Mouse (Mus musculus): ENCODE results near the gene Lrrc8e. TPM values are rescaled to one million over a fixed set of nuclear protein-coding genes. Genes with fewer than 3 reads are reported as not detected.

Gene Lrrc8e
- polyA plus RNA-seq, 1 experiment from 2014 or later: 0.91 TPM

DNA sequence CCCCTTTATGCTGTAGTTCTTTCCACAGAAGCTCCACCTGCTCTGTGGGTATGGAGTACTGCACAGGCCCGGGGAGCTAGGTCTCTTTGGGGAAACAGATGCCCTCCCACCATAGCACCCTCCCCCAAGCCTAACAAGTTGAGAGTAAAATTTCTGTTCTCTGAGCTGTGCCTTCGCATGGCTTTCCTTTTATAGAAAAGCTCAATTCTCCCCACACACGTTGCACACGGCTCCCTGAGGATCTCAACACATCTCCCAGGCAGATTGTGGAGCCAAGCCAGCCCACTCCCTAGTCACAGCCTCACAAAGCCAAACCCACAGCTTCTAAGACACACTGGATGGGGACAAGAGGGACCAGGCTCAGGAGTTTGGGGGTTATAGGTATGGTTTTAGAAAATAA is 30.3 kb downstream of the Lrrc8e start:
- no peak for DNase-seq (ENCODE audit: low spot score)

- DNase-seq (ENCODE audit: low spot score): no peak
Measured at GRCm38 (mm10) chr8:4257350-4257749, 30.7 kb downstream of the Lrrc8e start.

DNA sequence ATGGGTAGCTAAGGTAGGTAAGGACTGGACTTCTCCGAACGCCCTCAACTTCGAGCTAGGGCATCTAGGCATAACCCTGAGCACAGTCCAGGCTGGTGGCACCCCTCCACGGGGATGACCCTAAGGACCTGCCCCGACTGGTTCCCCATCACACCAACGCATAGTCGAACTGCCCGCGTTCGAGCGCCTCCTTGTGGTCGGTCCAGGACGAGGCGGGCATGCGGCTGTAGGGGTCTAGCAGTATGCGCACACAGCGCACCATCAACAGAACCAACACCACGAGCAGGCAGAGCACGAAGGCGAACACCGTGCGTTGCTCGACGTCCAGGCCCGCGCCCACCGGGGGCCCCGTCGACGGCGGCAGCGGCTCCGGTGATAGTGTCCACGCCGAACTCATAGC is 31.6 kb downstream of the Lrrc8e start:
- DNase-seq (ENCODE audit: low spot score): peak; percentile 80

GRCm38 (mm10) chr8:4258678-4259077 is 32.1 kb downstream of the Lrrc8e start:
- no peak for DNase-seq (ENCODE audit: low spot score)

GRCm38 (mm10) chr8:4259125-4259804 is 32.6 kb downstream of the Lrrc8e start, which contains the start of gene Ctxn1:
Ctxn1 (minus strand) TSS chr8:4259274.
- peak; percentile 92 for DNase-seq (ENCODE audit: low spot score)

DNA sequence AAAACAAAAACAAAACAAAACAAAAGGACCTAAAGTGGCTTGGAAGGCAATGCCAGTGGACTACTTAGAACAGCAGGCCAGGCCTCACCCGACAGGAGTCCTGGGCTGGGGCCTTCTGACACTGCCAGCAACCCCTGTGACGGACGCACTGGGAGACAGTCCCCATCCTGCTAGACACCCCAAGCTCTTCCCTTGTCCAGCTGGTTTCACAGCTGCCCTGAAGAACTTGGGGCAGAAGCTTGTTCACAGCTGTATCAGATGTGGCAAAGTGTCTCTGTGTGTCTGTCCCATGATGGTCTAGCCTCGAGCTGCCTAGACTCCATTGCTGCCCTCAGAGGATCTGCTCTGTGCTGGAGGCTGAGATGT is 33.2 kb downstream of the Lrrc8e start:
- DNase-seq (ENCODE audit: low spot score): no peak

GRCm38 (mm10) chr8:4263105-4263791 is 36.6 kb downstream of the Lrrc8e start:
- no peak for DNase-seq (ENCODE audit: low spot score)

GRCm38 (mm10) chr8:4265160-4265914 is 38.7 kb downstream of the Lrrc8e start:
- no peak for DNase-seq (ENCODE audit: low spot score)

GRCm38 (mm10) chr8:4267627-4268026 is 41.0 kb downstream of the Lrrc8e start:
- DNase-seq (ENCODE audit: low spot score): peak; percentile 13

DNA sequence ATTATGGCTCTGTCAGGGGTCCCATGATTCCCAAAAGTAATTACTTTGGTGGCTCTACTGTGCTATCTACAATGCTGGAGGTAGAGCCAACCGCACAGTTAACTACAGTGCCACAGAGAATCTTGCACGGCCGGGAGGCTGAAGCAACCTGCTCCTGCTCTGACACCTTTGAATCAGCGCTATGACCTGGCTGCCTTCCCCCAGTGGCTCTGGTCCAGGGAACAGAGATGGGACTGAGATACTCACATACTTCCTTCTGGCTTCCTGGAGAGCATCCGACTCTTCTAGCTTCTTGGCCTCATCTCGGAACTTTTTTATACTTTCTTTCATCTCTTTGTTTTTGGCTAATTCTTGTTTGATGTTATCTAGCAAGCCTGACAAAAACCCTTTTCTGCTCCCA is 43.0 kb downstream of the Lrrc8e start:
- no peak for DNase-seq (ENCODE audit: low spot score)

- DNase-seq (ENCODE audit: low spot score): peak; percentile 93
Measured at GRCm38 (mm10) chr8:4275275-4276110, 48.9 kb downstream of the Lrrc8e start, which contains the start of gene Timm44. Timm44 (minus strand) TSS chr8:4275913.

DNA sequence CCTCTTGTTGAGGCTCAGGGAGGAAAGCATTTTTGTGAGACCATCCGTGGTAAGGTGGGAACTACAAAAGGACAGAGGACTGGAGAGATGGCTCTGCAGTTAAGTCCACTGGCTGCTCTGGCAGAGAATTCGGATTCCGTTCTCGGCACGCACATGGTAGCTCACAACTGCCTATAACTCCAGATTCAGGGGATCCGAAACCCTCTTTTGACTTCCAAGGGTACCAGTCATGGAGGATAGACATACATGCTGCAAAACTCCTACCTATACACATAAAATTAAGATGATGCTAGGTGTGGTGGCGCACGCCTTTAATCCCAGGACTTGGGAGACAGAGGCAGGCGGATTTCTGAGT is 49.5 kb downstream of the Lrrc8e start:
- DNase-seq (ENCODE audit: low spot score): no peak

Other genes with a start within 250 kb of the Lrrc8e start
- gene Cd209f, start 121.0 kb upstream of the Lrrc8e start, polyA plus RNA-seq (2015; fragmentation: Nextera tagmentation; extraction: Ambion mirVana): 0.45 and 0.83 TPM in 2 replicates
- gene Cd209g, start 92.7 kb upstream of the Lrrc8e start, polyA plus RNA-seq (2015; fragmentation: Nextera tagmentation; extraction: Ambion mirVana): 0.12 TPM in 1 of 2 replicates, not detected in the other
- 18.1 and 22.5 TPM in 2 replicates for gene Evi5l, start 60.3 kb upstream of the Lrrc8e start, polyA plus RNA-seq (2015; fragmentation: Nextera tagmentation; extraction: Ambion mirVana)
- gene Prr36, start 9.4 kb upstream of the Lrrc8e start, polyA plus RNA-seq (2015; fragmentation: Nextera tagmentation; extraction: Ambion mirVana): 0.42 and 0.46 TPM in 2 replicates
- 33.3 and 35.4 TPM in 2 replicates for gene Map2k7, start 11.9 kb downstream of the Lrrc8e start, polyA plus RNA-seq (2015; fragmentation: Nextera tagmentation; extraction: Ambion mirVana)
- gene Gm49320, start 12.0 kb downstream of the Lrrc8e start, polyA plus RNA-seq (2015; fragmentation: Nextera tagmentation; extraction: Ambion mirVana): 0.21 and 0.26 TPM in 2 replicates
- gene Tgfbr3l, start 21.4 kb downstream of the Lrrc8e start, polyA plus RNA-seq (2015; fragmentation: Nextera tagmentation; extraction: Ambion mirVana): 2.3 and 4.0 TPM in 2 replicates
- gene Snapc2, start 26.3 kb downstream of the Lrrc8e start, polyA plus RNA-seq (2015; fragmentation: Nextera tagmentation; extraction: Ambion mirVana): 34.5 and 36.4 TPM in 2 replicates
- 8.5 and 8.7 TPM in 2 replicates for gene Ctxn1, start 32.4 kb downstream of the Lrrc8e start, polyA plus RNA-seq (2015; fragmentation: Nextera tagmentation; extraction: Ambion mirVana)
- 49.3 and 50.6 TPM in 2 replicates for gene Timm44, start 49.1 kb downstream of the Lrrc8e start, polyA plus RNA-seq (2015; fragmentation: Nextera tagmentation; extraction: Ambion mirVana)
- 811 and 840 TPM in 2 replicates for gene Ccl25, start 98.4 kb downstream of the Lrrc8e start, polyA plus RNA-seq (2015; fragmentation: Nextera tagmentation; extraction: Ambion mirVana)
- 209 and 236 TPM in 2 replicates for gene Elavl1, start 98.6 kb downstream of the Lrrc8e start, polyA plus RNA-seq (2015; fragmentation: Nextera tagmentation; extraction: Ambion mirVana)

Measured in thymus, postnatal 0 days (tissue).